Mouse (Mus musculus) small intestine, adult 2 months (tissue): ENCODE measurements around the gene Igfbp3.

ENCODE experiments used
- CTCF ChIP-seq: fragments of 200-500 bp; IDR thresholded peaks from 2 replicates; pipeline ENCODE4 v1.5.1; 2012; ENCODE audit warnings: low read depth, mild to moderate bottlenecking, control low read depth, inconsistent platforms, low read length, moderate library complexity, mixed read lengths; ENCODE audit not compliant: insufficient replicate concordance, insufficient read length; ENCODE audit errors: extremely low read depth
- POLR2A ChIP-seq: fragments of 200-500 bp; IDR thresholded peaks from 2 replicates; pipeline ENCODE4 v1.6.1; 2012; ENCODE audit warnings: low read depth, mild to moderate bottlenecking, control low read depth, inconsistent platforms, low read length, moderate library complexity

DNA sequence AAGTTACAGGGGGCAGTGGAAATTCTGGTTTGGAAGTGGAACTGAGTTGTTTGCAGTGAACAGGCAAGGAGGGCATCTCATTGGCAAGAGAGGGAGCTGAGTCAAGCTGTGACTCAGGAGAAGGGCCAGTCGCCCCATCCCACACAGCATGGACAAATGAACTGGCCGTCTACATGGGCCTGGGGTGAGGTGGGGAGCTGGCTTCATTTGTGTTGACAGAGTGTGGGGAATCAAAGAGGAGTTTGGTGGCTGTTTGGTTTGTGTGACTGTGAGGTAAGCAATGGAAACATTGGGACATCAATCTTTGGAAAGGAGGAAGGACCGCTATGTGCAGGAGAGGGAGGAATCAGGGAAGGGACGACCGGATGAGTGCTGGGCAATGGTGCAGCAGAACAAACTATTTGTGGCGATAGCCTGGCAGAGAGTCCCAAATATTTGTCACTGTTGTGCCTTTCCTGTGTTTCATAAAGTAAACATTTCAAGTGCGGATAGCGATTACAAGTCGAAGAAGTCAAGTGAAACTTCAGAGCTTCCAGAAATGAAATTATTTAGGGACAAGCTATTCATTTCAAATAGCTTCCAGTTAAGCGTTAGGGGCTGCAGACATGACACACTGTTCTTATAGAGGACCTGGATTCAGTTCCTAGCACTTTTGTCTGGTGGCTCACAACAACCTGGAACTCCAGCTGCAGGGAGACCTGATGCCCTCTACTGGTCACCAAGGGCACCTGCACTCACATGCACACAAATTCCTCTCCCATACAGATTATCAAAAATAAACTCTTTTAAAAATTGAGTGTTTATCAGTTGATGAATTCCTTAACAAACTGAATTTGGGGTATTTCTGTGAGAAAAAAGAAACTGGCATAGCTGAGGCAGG lies 19.1 kb downstream of the Igfbp3 start:
- TF ChIP-seq CTCF (peak; percentile 11; the same call in 1 of the 2 replicates), POLR2A (no peak)
